Mouse (Mus musculus) right cerebral cortex, postnatal 4 days (tissue): ENCODE results near the gene Ndufs1.
A peak's percentile ranks its signal among the peaks of the same experiment; 100 is the strongest.
"Not testable (repeated sequence)": the region's sequence is repeated elsewhere in the genome, so short reads cannot be mapped to it uniquely, and the experiment has no call there.

ENCODE experiments used
- DNase-seq: peaks from one replicate; pipeline ENCODE4 v3.0.0-alpha.2; 2022

Gene Ndufs1

GRCm38 (mm10) chr1:63182636-63183270 is 6.1 kb upstream of the Ndufs1 start:
- DNase-seq, result peak; percentile 76

GRCm38 (mm10) chr1:63182212-63182611 is 5.6 kb upstream of the Ndufs1 start:
- DNase-seq, result peak; percentile 61

GRCm38 (mm10) chr1:63181480-63181879 is 4.8 kb upstream of the Ndufs1 start:
- no peak for DNase-seq

GRCm38 (mm10) chr1:63181019-63181418 is 4.4 kb upstream of the Ndufs1 start:
- peak; percentile 94 for DNase-seq

GRCm38 (mm10) chr1:63180575-63180974 is 3.9 kb upstream of the Ndufs1 start:
- DNase-seq, result not testable (repeated sequence)

- no peak for DNase-seq
Observed at GRCm38 (mm10) chr1:63180122-63180521, 3.5 kb upstream of the Ndufs1 start.

- no peak for DNase-seq
Observed at GRCm38 (mm10) chr1:63178308-63178707, 1.7 kb upstream of the Ndufs1 start.

GRCm38 (mm10) chr1:63176259-63176603 is 402 bp downstream of the Ndufs1 start:
- no peak for DNase-seq

- DNase-seq, result no peak
Observed at GRCm38 (mm10) chr1:63175853-63176252, 780 bp downstream of the Ndufs1 start.

- DNase-seq, result no peak
Observed at GRCm38 (mm10) chr1:63168638-63169037, 8.0 kb downstream of the Ndufs1 start.

- no peak for DNase-seq
Observed at GRCm38 (mm10) chr1:63140231-63140630, 36.4 kb downstream of the Ndufs1 start.

- not testable (repeated sequence) for DNase-seq
Observed at GRCm38 (mm10) chr1:63138586-63138985, 38.0 kb downstream of the Ndufs1 start.

- DNase-seq, result no peak
Observed at GRCm38 (mm10) chr1:63137971-63138370, 38.7 kb downstream of the Ndufs1 start.

GRCm38 (mm10) chr1:63134530-63134929 is 42.1 kb downstream of the Ndufs1 start:
- DNase-seq, result no peak

GRCm38 (mm10) chr1:63131766-63132165 is 44.9 kb downstream of the Ndufs1 start:
- DNase-seq, result no peak

GRCm38 (mm10) chr1:63130883-63131282 is 45.8 kb downstream of the Ndufs1 start:
- DNase-seq, result no peak

GRCm38 (mm10) chr1:63129857-63130690 is 46.6 kb downstream of the Ndufs1 start:
- no peak for DNase-seq

- DNase-seq, result no peak
Observed at GRCm38 (mm10) chr1:63129273-63129672, 47.4 kb downstream of the Ndufs1 start.

- DNase-seq, result no peak
Observed at GRCm38 (mm10) chr1:63126206-63126605, 50.4 kb downstream of the Ndufs1 start.

GRCm38 (mm10) chr1:63123823-63124450 is 52.7 kb downstream of the Ndufs1 start:
- no peak for DNase-seq

- DNase-seq, result no peak
Observed at GRCm38 (mm10) chr1:63122005-63122404, 54.6 kb downstream of the Ndufs1 start.

- no peak for DNase-seq
Observed at GRCm38 (mm10) chr1:63120382-63120781, 56.3 kb downstream of the Ndufs1 start.

- DNase-seq, result no peak
Observed at GRCm38 (mm10) chr1:63119675-63120074, 57.0 kb downstream of the Ndufs1 start.

- DNase-seq, result no peak
Observed at GRCm38 (mm10) chr1:63115540-63115939, 61.1 kb downstream of the Ndufs1 start.
